Mouse (Mus musculus) hindbrain, embryonic 11.5 days (tissue): ENCODE measurements around the gene P3h4. TPM values are rescaled to one million over a fixed set of nuclear protein-coding genes. Genes with fewer than 3 reads are reported as not detected.

Source experiments
- ATAC-seq: fragments of 200-750 bp; cut with Nextera tagmentation; 2 replicates; pipeline ENCODE4 v1.8.0; 2017; ENCODE audit warnings: mild to moderate bottlenecking, moderate TSS enrichment, moderate library complexity; ENCODE audit not compliant: low FRiP score
- DNase-seq: peaks from one replicate; pipeline ENCODE4 v3.0.0-alpha.2; 2015; ENCODE audit warnings: low spot score
- H3K27ac ChIP-seq: fragments of 300-500 bp; sonication (generic); 2 replicates; pipeline ENCODE4 v1.5.1; 2014; ENCODE audit warnings: mild to moderate bottlenecking, low read depth, low read length
- H3K27me3 ChIP-seq: fragments of 300-500 bp; sonication (generic); 2 replicates; pipeline ENCODE4 v1.6.1; 2014; ENCODE audit warnings: mild to moderate bottlenecking, low read length, moderate library complexity, mixed read lengths; ENCODE audit not compliant: control insufficient read depth, insufficient read depth
- H3K36me3 ChIP-seq: fragments of 300-500 bp; sonication (generic); 2 replicates; pipeline ENCODE4 v1.6.1; 2014; ENCODE audit warnings: mild to moderate bottlenecking, low read length, moderate library complexity, mixed read lengths; ENCODE audit not compliant: control insufficient read depth, insufficient read depth
- H3K4me1 ChIP-seq: fragments of 300-500 bp; sonication (generic); replicated peaks from 2 replicates; pipeline ENCODE4 v1.6.1; 2014; ENCODE audit warnings: low read length, mixed read lengths; ENCODE audit not compliant: control insufficient read depth, insufficient read depth
- H3K4me2 ChIP-seq: fragments of 300-500 bp; sonication (generic); replicated peaks from 2 replicates; pipeline ENCODE4 v1.6.1; 2014; ENCODE audit warnings: mild to moderate bottlenecking, low read depth, low read length
- H3K4me3 ChIP-seq: fragments of 300-500 bp; sonication (generic); 2 replicates; pipeline ENCODE4 v1.5.1; 2014; ENCODE audit warnings: low read depth, low read length
- H3K9ac ChIP-seq: fragments of 300-500 bp; sonication (generic); 2 replicates; pipeline ENCODE4 v1.6.1; 2014; ENCODE audit warnings: low read depth, low read length
- H3K9me3 ChIP-seq: fragments of 300-500 bp; sonication (generic); 2 replicates; pipeline ENCODE4 v1.6.1; 2016; ENCODE audit warnings: low read length; ENCODE audit not compliant: control insufficient read depth
- WGBS: fragments of 180-500 bp; shearing (Covaris S2); extraction: QIAGEN DNeasy Blood & Tissue Kit; methylation state at CpG from one replicate; pipeline ENCODE4 v1.1.7; 2014; 5-methylcytosine and 5-hydroxymethylcytosine counted together
- polyA plus RNA-seq: library from polyadenylated mRNA; unstranded; fragments of >200 nt; fragmentation: Nextera tagmentation; extraction: Ambion mirVana; gene quantifications from 2 replicates; pipeline ENCODE4 v1.2.1, GENCODE M21; 2014

Gene P3h4
- polyA plus RNA-seq, 1 experiment from 2014 or later, result 19.6 TPM

GRCm38 (mm10) chr11:100404456-100405074, 10.1 kb downstream of the P3h4 start:
- Histone ChIP-seq H3K9me3 (no peaks in the 10 kb centered on the region), H3K4me3 (no peak overlapping the region), H3K36me3 (no peaks in the 10 kb centered on the region), H3K4me2 (no peak overlapping the region), H3K9ac (no peak overlapping the region), H3K27ac (no peak overlapping the region), H3K27me3 (no peaks in the 10 kb centered on the region), H3K4me1 (no peaks in the 10 kb centered on the region)
- ATAC-seq, result no peak
- DNase-seq, result no peak
- 89% methylated on average over 3 of the region's 3 CpGs for WGBS

- 78% methylated on average over 10 of the region's 10 CpGs for WGBS
- H3K4me3 ChIP-seq, result no peak overlapping the region
- no peaks in the 10 kb centered on the region for H3K36me3 ChIP-seq
- no peaks in the 10 kb centered on the region for H3K4me1 ChIP-seq
- no peak overlapping the region for H3K4me2 ChIP-seq
- H3K9me3 ChIP-seq, result no peaks in the 10 kb centered on the region
- no peak overlapping the region for H3K27ac ChIP-seq
- no peak for ATAC-seq
- no peaks in the 10 kb centered on the region for H3K27me3 ChIP-seq
- DNase-seq, result no peak
- H3K9ac ChIP-seq, result no peak overlapping the region
Measured at GRCm38 (mm10) chr11:100403445-100404134, 11.0 kb downstream of the P3h4 start.

DNA sequence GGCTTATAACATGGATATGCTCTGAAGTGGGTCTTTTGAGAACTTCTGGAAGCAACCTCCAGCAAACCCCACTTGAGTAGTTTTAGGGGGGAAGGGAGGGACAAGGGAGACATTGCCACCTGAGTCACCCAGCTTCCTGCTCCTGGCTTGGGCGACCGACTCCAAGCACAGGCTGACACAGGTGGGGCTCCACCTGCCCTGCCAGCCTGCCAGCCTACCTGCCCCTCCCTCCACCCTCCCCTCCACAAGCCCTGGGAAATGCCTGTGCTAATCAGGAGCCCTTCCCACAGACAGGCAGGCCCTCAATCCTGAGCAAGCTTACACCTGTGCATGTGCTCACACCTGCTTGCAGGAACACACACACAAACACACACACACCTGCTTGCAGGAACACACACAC, 12.0 kb downstream of the P3h4 start:
- Histone ChIP-seq H3K4me3 (no peak overlapping the region), H3K27ac (no peak overlapping the region), H3K9ac (no peak overlapping the region), H3K36me3 (no peaks in the 10 kb centered on the region), H3K4me2 (no peak overlapping the region), H3K9me3 (no peaks in the 10 kb centered on the region), H3K4me1 (no peaks in the 10 kb centered on the region), H3K27me3 (no peaks in the 10 kb centered on the region)
- no peak for DNase-seq
- no peak for ATAC-seq
- 75% methylated on average over 2 of the region's 2 CpGs for WGBS

- Histone ChIP-seq H3K4me1 (no peaks in the 10 kb centered on the region), H3K27ac (no peak overlapping the region), H3K4me2 (no peak overlapping the region), H3K4me3 (no peak overlapping the region), H3K36me3 (no peaks in the 10 kb centered on the region), H3K27me3 (no peaks in the 10 kb centered on the region), H3K9ac (0 out of 2 replicates have a peak overlapping the region, but pooled peaks have one; percentile 23), H3K9me3 (no peaks in the 10 kb centered on the region)
- WGBS, result 34% methylated on average over 6 of the region's 6 CpGs
- DNase-seq (no peak), ATAC-seq (no peak)
Measured at GRCm38 (mm10) chr11:100402240-100402639, 12.4 kb downstream of the P3h4 start.

DNA sequence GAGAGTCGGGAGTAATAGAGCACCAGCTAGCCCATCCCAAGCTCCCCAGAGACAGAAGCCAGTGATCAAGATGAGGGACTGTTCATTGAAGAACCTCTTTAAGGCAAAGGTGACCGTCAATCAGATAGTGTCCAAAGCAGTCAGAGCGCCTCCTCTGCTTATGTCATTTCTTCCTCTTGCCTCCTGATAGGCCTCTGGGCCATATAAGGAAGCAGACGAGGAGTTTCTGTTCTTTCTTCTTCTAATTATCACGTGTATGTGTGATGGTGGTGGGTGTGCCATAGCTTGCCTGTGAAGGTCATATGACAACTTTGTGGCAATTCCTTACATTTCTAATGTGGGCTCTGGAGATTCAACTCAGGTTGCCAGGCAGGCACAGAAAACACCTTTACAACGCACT, 13.8 kb downstream of the P3h4 start:
- Histone ChIP-seq H3K27ac (no peak overlapping the region), H3K27me3 (peaks cover 10% of the 10 kb centered on the region), H3K4me2 (no peak overlapping the region), H3K9me3 (no peaks in the 10 kb centered on the region), H3K4me1 (no peaks in the 10 kb centered on the region; the same call in 1 of the 2 replicates), H3K9ac (no peak overlapping the region), H3K4me3 (no peak overlapping the region), H3K36me3 (no peaks in the 10 kb centered on the region)
- WGBS, result 80% methylated on average over 6 of the region's 6 CpGs
- ATAC-seq, result no peak
- no peak for DNase-seq

DNA sequence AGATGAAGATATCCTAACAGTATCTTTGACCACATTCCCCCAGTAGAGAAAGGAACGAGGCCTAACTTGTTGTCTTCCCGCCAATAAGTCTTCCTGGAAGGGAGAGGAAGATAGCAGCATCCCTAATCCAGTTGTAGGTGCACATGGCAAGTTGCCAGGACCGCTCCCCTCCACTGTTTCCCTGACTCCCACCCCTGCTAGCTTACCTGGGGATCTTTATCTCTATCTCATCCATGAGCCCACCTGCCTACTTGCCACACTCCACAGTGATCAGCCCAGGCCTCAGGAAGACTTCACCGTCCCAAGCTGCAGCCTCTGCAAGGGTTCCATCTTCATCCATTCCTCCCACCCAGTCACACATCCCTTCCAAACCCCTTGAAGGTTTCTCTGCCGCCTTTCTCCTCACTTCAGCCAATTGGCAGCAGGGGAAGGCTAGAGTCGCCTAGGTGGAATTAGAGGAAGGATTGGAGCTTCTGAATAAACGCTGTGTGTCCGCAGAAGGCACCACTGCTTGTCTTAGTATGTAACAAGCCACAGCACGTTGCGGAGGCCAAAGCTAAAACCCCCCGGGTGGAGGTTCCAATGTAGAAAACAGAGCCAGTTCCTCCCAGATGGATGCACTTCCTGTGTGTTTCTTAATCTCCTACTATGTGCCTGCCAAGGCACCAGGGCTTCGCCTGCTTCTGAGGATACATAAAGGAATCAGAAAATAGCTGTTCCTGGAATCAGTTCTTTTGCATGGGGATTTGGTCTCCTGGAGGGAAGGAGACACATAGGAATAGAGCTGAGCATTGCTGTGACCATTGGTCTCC, 14.7 kb downstream of the P3h4 start:
- Histone ChIP-seq H3K27me3 (peaks cover 16% of the 10 kb centered on the region), H3K4me2 (no peak overlapping the region), H3K9me3 (no peaks in the 10 kb centered on the region), H3K9ac (no peak overlapping the region), H3K4me1 (no peaks in the 10 kb centered on the region; the same call in 1 of the 2 replicates), H3K4me3 (no peak overlapping the region), H3K27ac (no peak overlapping the region), H3K36me3 (no peaks in the 10 kb centered on the region)
- DNase-seq (no peak), ATAC-seq (no peak)
- WGBS, result 81% methylated on average over 12 of the region's 12 CpGs

DNA sequence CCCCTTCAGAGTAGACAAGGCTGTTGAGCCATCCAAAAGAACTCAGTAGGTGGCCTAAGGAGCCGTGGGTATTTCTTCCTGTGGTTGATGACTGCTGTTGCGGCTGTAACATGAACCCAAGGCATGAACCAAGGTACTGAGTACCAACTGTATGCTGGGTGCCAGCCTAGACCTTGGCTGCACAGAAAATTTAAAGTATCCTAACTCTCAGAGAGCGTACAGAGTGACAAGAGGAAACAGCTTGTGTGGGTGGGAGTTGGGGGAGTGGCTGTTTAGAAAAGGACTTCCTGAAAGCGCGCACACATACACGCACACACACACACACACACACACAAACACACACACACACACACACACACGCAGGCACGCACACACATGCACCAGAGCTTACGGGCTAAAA, 15.3 kb downstream of the P3h4 start:
- H3K27ac ChIP-seq, result no peak overlapping the region
- H3K9me3 ChIP-seq, result no peaks in the 10 kb centered on the region
- no peaks in the 10 kb centered on the region; the same call in 1 of the 2 replicates for H3K4me1 ChIP-seq
- H3K9ac ChIP-seq, result no peak overlapping the region
- ATAC-seq (no peak), DNase-seq (no peak)
- peaks cover 16% of the 10 kb centered on the region for H3K27me3 ChIP-seq
- no peak overlapping the region for H3K4me3 ChIP-seq
- WGBS, result 80% methylated on average over 9 of the region's 9 CpGs
- no peaks in the 10 kb centered on the region for H3K36me3 ChIP-seq
- no peak overlapping the region for H3K4me2 ChIP-seq

GRCm38 (mm10) chr11:100398517-100398916, 16.1 kb downstream of the P3h4 start:
- no peaks in the 10 kb centered on the region; the same call in 1 of the 2 replicates for H3K4me1 ChIP-seq

More at GRCm38 (mm10) chr11:100398517-100398916, 16.1 kb downstream of the P3h4 start:
- Histone ChIP-seq H3K4me2 (no peak overlapping the region), H3K27me3 (peaks cover 16% of the 10 kb centered on the region), H3K9me3 (no peaks in the 10 kb centered on the region), H3K27ac (no peak overlapping the region), H3K36me3 (no peaks in the 10 kb centered on the region), H3K4me3 (no peak overlapping the region), H3K9ac (no peak overlapping the region)
- ATAC-seq, result no peak
- WGBS, result 93% methylated on average over 7 of the region's 7 CpGs
- no peak for DNase-seq
